Mouse (Mus musculus) E14TG2a.4 (cell line): ENCODE measurements around the gene Manbal.

Source experiments
- CTCF ChIP-seq: conservative IDR thresholded peaks from 2 replicates; pipeline ENCODE4 v1.5.1; 2014; ENCODE audit warnings: low read length
- POU5F1 ChIP-seq: IDR thresholded peaks from 2 replicates; pipeline ENCODE4 v1.6.1; 2014; ENCODE audit warnings: low read length, borderline replicate concordance

GRCm38 (mm10) chr2:157393549-157393948 is 26.2 kb downstream of the Manbal start:
- TF ChIP-seq CTCF: no peak
- TF ChIP-seq POU5F1: no peak
